Mouse (Mus musculus) ES-E14 (cell line): ENCODE measurements around the gene Pwwp2b. TPM values are rescaled to one million over a fixed set of nuclear protein-coding genes. Genes with fewer than 3 reads are reported as not detected.

ENCODE experiments used
- DNase-seq: peaks from one replicate; pipeline ENCODE4 v3.0.0-alpha.2; 2013; ENCODE audit warnings: low read depth, low spot score
- H3K27ac ChIP-seq: 2 replicates; pipeline ENCODE4 v1.5.1; 2012; ENCODE audit warnings: low read depth, mild to moderate bottlenecking, low read length, moderate library complexity, mixed read lengths; ENCODE audit not compliant: poor library complexity, insufficient read depth, severe bottlenecking
- H3K36me3 ChIP-seq: 2 replicates; pipeline ENCODE4 v1.6.1; 2012; ENCODE audit warnings: mild to moderate bottlenecking, low read length, moderate library complexity, mixed read lengths; ENCODE audit not compliant: control insufficient read depth, poor library complexity, insufficient read depth, severe bottlenecking
- H3K4me1 ChIP-seq, 2 experiments: fragments of 150-350 bp in 1 of 2; sonication (generic) in 1 of 2; 2 replicates each; pipeline ENCODE4 v1.6.1; 2012; ENCODE audit warnings: low read length in 2 of 2, mild to moderate bottlenecking in 1 of 2, mixed read lengths in 1 of 2; ENCODE audit not compliant: control insufficient read depth in 2 of 2, insufficient read depth in 2 of 2, poor library complexity in 1 of 2
- H3K4me3 ChIP-seq, 2 experiments: fragments of 150-350 bp in 1 of 2; sonication (generic) in 1 of 2; 2 replicates each; pipeline ENCODE4 v1.5.1; 2012; ENCODE audit warnings: low read length in 2 of 2, low read depth in 1 of 2, mild to moderate bottlenecking in 1 of 2, mixed read lengths in 1 of 2; ENCODE audit not compliant: insufficient read depth in 1 of 2, poor library complexity in 1 of 2, severe bottlenecking in 1 of 2
- H3K9ac ChIP-seq: 2 replicates; pipeline ENCODE4 v1.6.1; 2012; ENCODE audit warnings: low read depth, mild to moderate bottlenecking, low read length, mixed read lengths; ENCODE audit not compliant: poor library complexity, insufficient read depth, severe bottlenecking
- H3K9me3 ChIP-seq: fragments of 150-350 bp; sonication (generic); 2 replicates; pipeline ENCODE4 v1.6.1; 2012; ENCODE audit warnings: low read depth, mild to moderate bottlenecking, low read length; ENCODE audit not compliant: control insufficient read depth, insufficient read depth
- CHD2 ChIP-seq: IDR thresholded peaks from 2 replicates; pipeline ENCODE4 v1.6.1; 2014; ENCODE audit warnings: mild to moderate bottlenecking, low read depth, low read length, inconsistent platforms
- HCFC1 ChIP-seq: IDR thresholded peaks from 2 replicates; pipeline ENCODE4 v1.6.1; 2012; ENCODE audit warnings: low read length, inconsistent platforms, borderline replicate concordance; ENCODE audit not compliant: insufficient read depth
- MAFK ChIP-seq: IDR thresholded peaks from 2 replicates; pipeline ENCODE4 v1.6.1; 2014; ENCODE audit warnings: mild to moderate bottlenecking, low read depth, low read length, inconsistent platforms; ENCODE audit not compliant: insufficient read depth
- ZC3H11A ChIP-seq: IDR thresholded peaks from 2 replicates; pipeline ENCODE4 v1.6.1; 2012; ENCODE audit warnings: low read depth, mild to moderate bottlenecking, inconsistent platforms, low read length, borderline replicate concordance
- ZNF384 ChIP-seq: IDR thresholded peaks from 2 replicates; pipeline ENCODE4 v1.6.1; 2012; ENCODE audit warnings: low read depth, low read length, inconsistent platforms
- in situ Hi-C, 2 experiments: fragments of 600-800 bp; cut with MboI; formaldehyde crosslinking; loops; one replicate each; pipeline ENCODE4 v1.15.1; 2025; ENCODE audit warnings: low sequenced_read_pairs in 2 of 2, inconsistent platforms in 1 of 2; ENCODE audit not compliant: unreplicated experiment in 2 of 2
- total RNA-seq: library from RNA; depleted of rRNA; stranded (reverse); fragments of 300-350 nt; gene quantifications from 2 replicates; pipeline ENCODE4 v1.2.3, GENCODE M21; 2012; rRNA removed

The Pwwp2b gene
- total RNA-seq, 1 experiment: 7.1 TPM

DNA sequence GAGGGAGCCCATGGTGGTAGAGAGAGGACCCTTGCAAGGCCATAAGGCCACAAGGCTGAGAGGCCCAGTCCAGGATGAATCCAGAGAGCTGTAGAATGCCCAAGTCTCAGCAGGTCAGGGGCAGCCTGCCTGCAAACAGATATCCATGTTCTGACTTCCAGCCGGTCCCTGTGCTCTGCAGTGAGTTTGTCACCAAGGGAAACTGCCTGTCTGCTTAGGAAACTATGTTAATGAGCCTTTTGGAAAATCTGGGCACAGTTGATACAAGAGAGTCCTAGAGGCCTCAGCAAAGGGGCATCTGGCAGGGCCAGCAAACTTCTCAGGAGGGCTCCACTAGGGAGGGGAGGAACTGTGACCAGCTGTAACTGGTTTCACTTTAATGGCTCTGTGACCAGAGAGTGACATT, 70.7 kb downstream of the Pwwp2b start:
- no peak for DNase-seq
- no peak overlapping the region for H3K27ac ChIP-seq
- no peaks in the 10 kb centered on the region; a peak in 1 of 4 replicates for H3K4me1 ChIP-seq
- no peaks in the 10 kb centered on the region for H3K36me3 ChIP-seq
- no peak overlapping the region for H3K4me3 ChIP-seq
- H3K9me3 ChIP-seq: no peaks in the 10 kb centered on the region
- in situ Hi-C loops: no loop called here
- H3K9ac ChIP-seq: no peak overlapping the region
- TF ChIP-seq CHD2 (no peak), HCFC1 (no peak), ZC3H11A (no peak), MAFK (no peak), ZNF384 (no peak)

Other genes with a start within 250 kb of the Pwwp2b start
- 3.6 and 4.5 TPM in 2 replicates for gene Dpysl4, start 162.5 kb upstream of the Pwwp2b start, total RNA-seq
- 6.3 and 8.2 TPM in 2 replicates for gene Lrrc27, start 35.5 kb upstream of the Pwwp2b start, total RNA-seq
- 0.53 and 0.89 TPM in 2 replicates for gene Stk32c, start 35.2 kb upstream of the Pwwp2b start, total RNA-seq
- 10.9 and 11.5 TPM in 2 replicates for gene Inpp5a, start 140.6 kb downstream of the Pwwp2b start, total RNA-seq